Comparison of ENCODE assay signal across 12 mouse cellular contexts in genomic region chr1:30595122-30595730, GRCm38 (mm10).
A peak's percentile ranks its signal among the peaks of the same experiment; 100 is the strongest.
DNase-seq lines count a peak whose midpoint lies in the region; ATAC-seq and TF ChIP-seq lines count a peak whose summit lies in the region.
"Had no signal": no experiment of that assay in that cellular context is flagged by ENCODE, and none has a peak within 500 bp of the region (broad histone marks: within the 10 kb centered on the region; RNA-seq: fewer than 3 reads in every experiment).

No protein-coding gene starts in this region.

- 0 out of 2 replicates have a peak overlapping the region, but pooled peaks have one; percentile 8 for H3K4me2 ChIP-seq in heart, embryonic 15.5 days
- H3K4me2 ChIP-seq in forebrain, embryonic 13.5 days, result no peak overlapping the region
- H3K4me2 ChIP-seq: heart, embryonic 11.5 days had no signal

- ATAC-seq in heart, embryonic 15.5 days (replicated peaks; ENCODE audit: insufficient number of reproducible peaks, insufficient read depth, low FRiP score, low read depth), result no peak
- peak; percentile 87 for ATAC-seq in forebrain, embryonic 13.5 days
- ATAC-seq in activated CD4-positive, CD25-positive, alpha-beta regulatory T cell, adult 4 months, result no peak

- TF ChIP-seq CTCF in heart, adult 2 months (IDR thresholded peaks at IDR 0.05), result no peak

- TF ChIP-seq POLR2A in heart, adult 2 months (IDR thresholded peaks at IDR 0.05; ENCODE audit: insufficient read depth, low read depth, low read length), result no peak

- no peaks in the 10 kb centered on the region for H3K36me3 ChIP-seq in heart, embryonic 15.5 days
- no peaks in the 10 kb centered on the region for H3K36me3 ChIP-seq in heart, adult 2 months (ENCODE audit: control insufficient read depth, insufficient read depth, low read length)
- H3K36me3 ChIP-seq in forebrain, embryonic 13.5 days (ENCODE audit: poor library complexity, severe bottlenecking), result no peaks in the 10 kb centered on the region

- no peaks in the 10 kb centered on the region for H3K4me1 ChIP-seq in heart, embryonic 15.5 days (replicated peaks)
- H3K4me1 ChIP-seq in heart, adult 2 months (ENCODE audit: control insufficient read depth, insufficient read depth, low read length), result no peaks in the 10 kb centered on the region
- H3K4me1 ChIP-seq in forebrain, embryonic 13.5 days, result 0 out of 2 replicates have a peak, but pooled peaks cover 6% of the 10 kb centered on the region
- H3K4me1 ChIP-seq: megakaryocyte, embryonic 14.5 days had no signal

- no peaks in the 10 kb centered on the region for H3K27me3 ChIP-seq in heart, embryonic 15.5 days
- no peaks in the 10 kb centered on the region for H3K27me3 ChIP-seq in heart, adult 2 months (ENCODE audit: control insufficient read depth, insufficient read depth, low read length)
- H3K27me3 ChIP-seq in forebrain, embryonic 13.5 days, result no peaks in the 10 kb centered on the region
- H3K27me3 ChIP-seq: megakaryocyte, embryonic 14.5 days had no signal

- no peak for TF ChIP-seq EP300 in heart, adult 2 months (IDR thresholded peaks at IDR 0.05; ENCODE audit: insufficient read depth, low read depth, low read length)

- DNase-seq in heart, adult 2 months, result no peak
- DNase-seq in layer of hippocampus, adult 11-12 months (ENCODE audit: low spot score), result peak; percentile 12
- no peak for DNase-seq in layer of hippocampus, postnatal 10 days (ENCODE audit: low spot score in 2 of 2)
- DNase-seq in MN1 (ENCODE audit: low spot score), result peak; percentile 16
- no peak for DNase-seq in urinary bladder, adult 2 months (ENCODE audit: low spot score)
- DNase-seq: gastrocnemius, postnatal 25 days; thymus, postnatal 14 days had no signal

- no peak overlapping the region for H3K27ac ChIP-seq in heart, embryonic 15.5 days
- no peak overlapping the region for H3K27ac ChIP-seq in heart, adult 2 months
- H3K27ac ChIP-seq in forebrain, embryonic 13.5 days, result no peak overlapping the region

- WGBS in heart, embryonic 15.5 days, result 29% methylated on average over 7 of the region's 7 CpGs
- 38% methylated on average over 7 of the region's 7 CpGs for WGBS in heart, adult 2 months
- WGBS in forebrain, embryonic 13.5 days, result 44% methylated on average over 7 of the region's 7 CpGs

- no peaks in the 10 kb centered on the region for H3K79me2 ChIP-seq in heart, adult 2 months (replicated peaks; ENCODE audit: control insufficient read depth, insufficient read depth, low read length)

- no peak overlapping the region for H3K4me3 ChIP-seq in heart, embryonic 15.5 days
- no peak overlapping the region for H3K4me3 ChIP-seq in heart, adult 2 months
- no peak overlapping the region for H3K4me3 ChIP-seq in forebrain, embryonic 13.5 days
- H3K4me3 ChIP-seq: megakaryocyte, embryonic 14.5 days had no signal

- intact Hi-C loops in heart, adult 2 months (cut with DNase I), result no loop called here

- no peak overlapping the region for H3K9ac ChIP-seq in heart, embryonic 15.5 days
- H3K9ac ChIP-seq in heart, adult 2 months (ENCODE audit: low read depth, low read length), result no peak overlapping the region
- no peak overlapping the region for H3K9ac ChIP-seq in forebrain, embryonic 13.5 days

- H3K9me3 ChIP-seq in heart, embryonic 15.5 days (replicated peaks), result no peaks in the 10 kb centered on the region
- no peaks in the 10 kb centered on the region for H3K9me3 ChIP-seq in forebrain, embryonic 13.5 days (replicated peaks)

Comparison
In these comparisons a context has a peak if more than half of its experiments do, and no peak if none do; other contexts are left out.
1. DNase-seq: peak in layer of hippocampus, adult 11-12 months (single experiment) and MN1 (single experiment); none in heart, adult 2 months (0 of 2), layer of hippocampus, postnatal 10 days (0 of 2) and urinary bladder, adult 2 months (single experiment).